Mouse (Mus musculus) liver, postnatal 0 days (tissue): ENCODE results near the gene Camta1.

ENCODE experiments used
- CTCF ChIP-seq: sonication (generic); IDR thresholded peaks from 2 replicates; pipeline ENCODE4 v1.5.1; 2016; ENCODE audit warnings: antibody characterized with exemption, low read depth
- EP300 ChIP-seq: IDR thresholded peaks from 2 replicates; pipeline ENCODE4 v1.6.1; 2016; ENCODE audit warnings: antibody characterized with exemption, low read depth, mild to moderate bottlenecking

- no peak for TF ChIP-seq CTCF
- no peak for TF ChIP-seq EP300
Observed at GRCm38 (mm10) chr4:151044037-151044943, 817.4 kb downstream of the Camta1 start, which contains the start of gene Per3.
